Mouse (Mus musculus) forebrain, embryonic 10.5 days (tissue): ENCODE data around the gene Mettl15. TPM values are rescaled to one million over a fixed set of nuclear protein-coding genes. Genes with fewer than 3 reads are reported as not detected.
"Not testable (repeated sequence)": the region's sequence is repeated elsewhere in the genome, so short reads cannot be mapped to it uniquely, and the experiment has no call there.

ENCODE experiments used
- DNase-seq: peaks from one replicate; pipeline ENCODE4 v3.0.0-alpha.2; 2017; ENCODE audit warnings: low spot score; ENCODE audit errors: extremely low spot score
- H3K27ac ChIP-seq: fragments of 300-500 bp; sonication (generic); 2 replicates; pipeline ENCODE4 v1.5.1; 2016; ENCODE audit warnings: mild to moderate bottlenecking
- H3K27me3 ChIP-seq: fragments of 300-500 bp; sonication (generic); 2 replicates; pipeline ENCODE4 v1.6.1; 2016; ENCODE audit warnings: mild to moderate bottlenecking; ENCODE audit not compliant: poor library complexity, severe bottlenecking
- H3K36me3 ChIP-seq: fragments of 300-500 bp; sonication (generic); replicated peaks from 2 replicates; pipeline ENCODE4 v1.6.1; 2016; ENCODE audit warnings: mild to moderate bottlenecking, moderate library complexity
- H3K4me1 ChIP-seq: fragments of 300-500 bp; sonication (generic); 2 replicates; pipeline ENCODE4 v1.6.1; 2016
- H3K4me3 ChIP-seq: fragments of 300-500 bp; sonication (generic); 2 replicates; pipeline ENCODE4 v1.5.1; 2016; ENCODE audit warnings: mild to moderate bottlenecking, moderate library complexity
- H3K9me3 ChIP-seq: fragments of 300-500 bp; sonication (generic); 2 replicates; pipeline ENCODE4 v1.6.1; 2016; ENCODE audit warnings: mild to moderate bottlenecking, moderate library complexity
- WGBS: fragments of 180-500 bp; shearing (Covaris S2); methylation state at CpG from one replicate; pipeline ENCODE4 v1.1.7; 2016; 5-methylcytosine and 5-hydroxymethylcytosine counted together
- polyA plus RNA-seq: library from polyadenylated mRNA; unstranded; fragments of >200 nt; fragmentation: Nextera tagmentation; extraction: Ambion mirVana; gene quantifications from 2 replicates; pipeline ENCODE4 v1.2.1, GENCODE M21; 2016

The Mettl15 gene
- polyA plus RNA-seq, 1 experiment from 2014 or later: 9.5 TPM

- DNase-seq: no peak
- Histone ChIP-seq H3K9me3 (no peaks in the 10 kb centered on the region), H3K4me3 (no peak overlapping the region), H3K36me3 (no peaks in the 10 kb centered on the region), H3K27ac (no peak overlapping the region), H3K4me1 (no peaks in the 10 kb centered on the region), H3K27me3 (no peaks in the 10 kb centered on the region)
- 89% methylated on average over 1 of the region's 1 CpGs for WGBS
Measured at GRCm38 (mm10) chr2:109262779-109263178, 17.8 kb downstream of the Mettl15 start.

GRCm38 (mm10) chr2:109241947-109242346, 38.6 kb downstream of the Mettl15 start:
- Histone ChIP-seq H3K4me3 (no peak overlapping the region), H3K36me3 (no peaks in the 10 kb centered on the region), H3K9me3 (no peaks in the 10 kb centered on the region), H3K27ac (no peak overlapping the region), H3K27me3 (no peaks in the 10 kb centered on the region), H3K4me1 (no peaks in the 10 kb centered on the region)
- no peak for DNase-seq
- WGBS: 52% methylated on average over 3 of the region's 3 CpGs

GRCm38 (mm10) chr2:109235741-109236140, 44.8 kb downstream of the Mettl15 start:
- no peaks in the 10 kb centered on the region for H3K9me3 ChIP-seq
- 96% methylated on average over 1 of the region's 1 CpGs for WGBS
- no peaks in the 10 kb centered on the region for H3K4me1 ChIP-seq
- no peak overlapping the region for H3K4me3 ChIP-seq
- H3K36me3 ChIP-seq: no peaks in the 10 kb centered on the region
- no peak overlapping the region for H3K27ac ChIP-seq
- no peak for DNase-seq
- H3K27me3 ChIP-seq: no peaks in the 10 kb centered on the region

GRCm38 (mm10) chr2:109233876-109234275, 46.7 kb downstream of the Mettl15 start:
- Histone ChIP-seq H3K4me1 (no peaks in the 10 kb centered on the region), H3K27ac (no peak overlapping the region), H3K4me3 (no peak overlapping the region), H3K9me3 (no peaks in the 10 kb centered on the region), H3K36me3 (no peaks in the 10 kb centered on the region), H3K27me3 (no peaks in the 10 kb centered on the region)
- WGBS: 88% methylated on average over 4 of the region's 4 CpGs
- DNase-seq: no peak

GRCm38 (mm10) chr2:109230443-109230842, 50.1 kb downstream of the Mettl15 start:
- Histone ChIP-seq H3K4me3 (no peak overlapping the region), H3K27ac (no peak overlapping the region), H3K27me3 (no peaks in the 10 kb centered on the region), H3K4me1 (no peaks in the 10 kb centered on the region), H3K9me3 (no peaks in the 10 kb centered on the region), H3K36me3 (no peaks in the 10 kb centered on the region)
- no peak for DNase-seq

- Histone ChIP-seq H3K4me3 (no peak overlapping the region), H3K4me1 (no peaks in the 10 kb centered on the region), H3K9me3 (no peaks in the 10 kb centered on the region), H3K36me3 (no peaks in the 10 kb centered on the region), H3K27ac (no peak overlapping the region), H3K27me3 (no peaks in the 10 kb centered on the region)
- WGBS: 42% methylated on average over 3 of the region's 3 CpGs
- no peak for DNase-seq
Measured at GRCm38 (mm10) chr2:109227196-109227595, 53.4 kb downstream of the Mettl15 start.

- H3K9me3 ChIP-seq: no peaks in the 10 kb centered on the region
- H3K4me3 ChIP-seq: no peak overlapping the region
- no peak overlapping the region for H3K27ac ChIP-seq
- WGBS: 92% methylated on average over 2 of the region's 2 CpGs
- H3K27me3 ChIP-seq: no peaks in the 10 kb centered on the region
- H3K36me3 ChIP-seq: no peaks in the 10 kb centered on the region
- no peak for DNase-seq
- no peaks in the 10 kb centered on the region for H3K4me1 ChIP-seq
Measured at GRCm38 (mm10) chr2:109221470-109221869, 59.1 kb downstream of the Mettl15 start.

GRCm38 (mm10) chr2:109216678-109217077, 63.9 kb downstream of the Mettl15 start:
- 98% methylated on average over 2 of the region's 2 CpGs for WGBS
- H3K27me3 ChIP-seq, H3K4me3 ChIP-seq, H3K27ac ChIP-seq, H3K9me3 ChIP-seq, H3K4me1 ChIP-seq, DNase-seq, H3K36me3 ChIP-seq: not testable (repeated sequence)

- not testable (repeated sequence) for H3K9me3 ChIP-seq, H3K27ac ChIP-seq, H3K4me1 ChIP-seq, H3K4me3 ChIP-seq, DNase-seq, H3K36me3 ChIP-seq, H3K27me3 ChIP-seq
- WGBS: 88% methylated on average over 1 of the region's 1 CpGs
Measured at GRCm38 (mm10) chr2:109210641-109211040, 69.9 kb downstream of the Mettl15 start.

- 87% methylated on average over 2 of the region's 2 CpGs for WGBS
- no peaks in the 10 kb centered on the region for H3K9me3 ChIP-seq
- no peaks in the 10 kb centered on the region for H3K27me3 ChIP-seq
- H3K27ac ChIP-seq: no peak overlapping the region
- no peak for DNase-seq
- H3K36me3 ChIP-seq: no peaks in the 10 kb centered on the region
- no peak overlapping the region for H3K4me3 ChIP-seq
- no peaks in the 10 kb centered on the region for H3K4me1 ChIP-seq
Measured at GRCm38 (mm10) chr2:109208032-109208431, 72.5 kb downstream of the Mettl15 start.

GRCm38 (mm10) chr2:109182993-109183392, 97.6 kb downstream of the Mettl15 start:
- no peaks in the 10 kb centered on the region for H3K9me3 ChIP-seq
- H3K27me3 ChIP-seq: no peaks in the 10 kb centered on the region
- no peak overlapping the region for H3K27ac ChIP-seq
- 87% methylated on average over 3 of the region's 3 CpGs for WGBS
- no peak overlapping the region for H3K4me3 ChIP-seq
- H3K36me3 ChIP-seq: no peaks in the 10 kb centered on the region
- no peaks in the 10 kb centered on the region for H3K4me1 ChIP-seq
- no peak for DNase-seq

GRCm38 (mm10) chr2:109158509-109158908, 122.0 kb downstream of the Mettl15 start:
- no peak overlapping the region for H3K27ac ChIP-seq
- no peaks in the 10 kb centered on the region for H3K27me3 ChIP-seq
- H3K4me1 ChIP-seq: 0 out of 2 replicates have a peak, but pooled peaks cover 4% of the 10 kb centered on the region
- H3K4me3 ChIP-seq: no peak overlapping the region
- 100% methylated on average over 1 of the region's 1 CpGs for WGBS
- no peak for DNase-seq
- H3K36me3 ChIP-seq: no peaks in the 10 kb centered on the region
- no peaks in the 10 kb centered on the region for H3K9me3 ChIP-seq

- Histone ChIP-seq H3K27ac (no peak overlapping the region), H3K4me3 (no peak overlapping the region), H3K4me1 (peaks cover 8% of the 10 kb centered on the region; the same call in 1 of the 2 replicates), H3K9me3 (no peaks in the 10 kb centered on the region), H3K27me3 (no peaks in the 10 kb centered on the region), H3K36me3 (no peaks in the 10 kb centered on the region)
- no peak for DNase-seq
- 95% methylated on average over 1 of the region's 1 CpGs for WGBS
Measured at GRCm38 (mm10) chr2:109156131-109156530, 124.4 kb downstream of the Mettl15 start.

GRCm38 (mm10) chr2:109153402-109154050, 127.0 kb downstream of the Mettl15 start:
- no peak overlapping the region for H3K27ac ChIP-seq
- WGBS: 62% methylated on average over 6 of the region's 6 CpGs
- H3K36me3 ChIP-seq: no peaks in the 10 kb centered on the region
- H3K4me3 ChIP-seq: no peak overlapping the region
- DNase-seq: no peak
- peaks cover 8% of the 10 kb centered on the region; the same call in 1 of the 2 replicates for H3K4me1 ChIP-seq
- H3K9me3 ChIP-seq: no peaks in the 10 kb centered on the region
- no peaks in the 10 kb centered on the region for H3K27me3 ChIP-seq
